Mouse (Mus musculus) cerebellum, postnatal 10 days (tissue): ENCODE data around the gene Snrpa1.

Experiments used
- DNase-seq, 2 experiments: peaks; one replicate each; pipeline ENCODE4 v3.0.0; 2021; ENCODE audit warnings: mixed read lengths in 2 of 2

The Snrpa1 gene

DNA sequence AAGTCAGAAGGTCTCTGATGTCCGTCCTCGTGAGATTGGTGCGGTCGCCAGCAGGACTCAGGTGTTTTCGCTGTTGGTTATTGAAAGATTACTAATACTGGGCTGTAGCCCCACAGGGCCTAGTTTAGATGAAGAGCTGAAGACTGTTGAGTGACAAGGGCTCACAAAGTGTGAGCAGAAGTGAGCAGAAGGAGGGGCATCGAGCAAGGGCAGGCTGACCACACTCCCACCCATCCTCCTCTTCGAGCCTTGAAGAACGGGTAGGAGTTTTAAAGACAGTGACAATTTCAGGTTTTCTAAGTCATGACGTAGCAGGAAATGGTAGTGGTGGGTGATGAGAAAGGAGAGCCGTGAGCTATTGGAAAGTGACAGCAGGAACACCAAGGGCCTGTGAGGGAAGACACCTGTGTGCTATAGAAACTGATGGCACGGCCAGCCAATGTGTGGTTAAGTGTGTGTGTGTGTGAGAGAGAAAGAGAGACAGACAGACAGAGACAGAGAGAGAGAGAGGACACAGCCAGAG, 57.1 kb downstream of the Snrpa1 start:
- DNase-seq = no peak

DNA sequence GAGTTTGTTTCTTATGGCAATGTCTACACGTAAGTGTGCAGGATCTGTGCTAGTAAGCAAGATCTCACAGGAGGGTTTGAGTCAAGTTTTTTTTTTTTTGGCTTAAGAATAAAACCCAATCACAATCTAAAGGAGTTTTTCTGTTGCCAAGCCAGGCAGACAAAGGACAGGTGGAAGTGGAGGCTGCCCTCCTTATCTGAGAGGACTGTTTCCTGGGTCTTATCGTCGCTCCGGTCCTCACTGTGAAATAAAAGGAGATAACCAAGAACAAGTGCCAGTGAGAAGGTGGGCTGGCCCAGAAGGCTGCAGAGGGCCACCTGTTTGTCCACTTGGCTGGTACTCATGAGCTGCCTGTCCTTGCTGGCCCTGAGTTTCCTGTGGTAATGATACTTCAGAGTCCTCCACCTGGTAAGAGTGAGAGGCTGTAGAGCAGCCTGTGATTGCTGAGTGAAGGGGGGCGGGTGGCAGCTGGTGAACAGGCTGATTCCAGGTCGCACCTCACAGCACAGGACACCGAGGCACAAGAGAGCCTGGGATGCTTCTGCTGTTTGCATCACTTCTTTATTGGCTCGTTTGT, 58.2 kb downstream of the Snrpa1 start:
- DNase-seq = no peak

DNA sequence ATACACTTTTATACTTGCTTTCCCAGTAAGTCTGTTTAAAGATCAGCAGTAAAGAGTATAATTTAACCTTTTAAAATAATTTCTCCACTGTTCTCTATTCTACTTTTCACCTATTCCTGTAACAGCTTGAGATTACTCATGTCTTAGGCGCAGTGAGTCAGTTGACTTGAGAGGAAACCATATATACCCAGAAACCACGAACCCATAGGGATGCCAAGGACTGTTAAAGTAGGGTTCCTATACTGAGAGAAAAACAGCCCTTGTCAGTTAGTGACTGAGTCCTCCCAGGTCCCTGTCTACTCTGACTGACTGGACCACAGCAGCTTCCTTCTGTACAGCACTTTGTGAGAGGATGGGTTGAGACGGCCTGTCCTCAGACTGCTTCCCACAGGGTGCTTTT, 59.2 kb downstream of the Snrpa1 start:
- no peak for DNase-seq

DNA sequence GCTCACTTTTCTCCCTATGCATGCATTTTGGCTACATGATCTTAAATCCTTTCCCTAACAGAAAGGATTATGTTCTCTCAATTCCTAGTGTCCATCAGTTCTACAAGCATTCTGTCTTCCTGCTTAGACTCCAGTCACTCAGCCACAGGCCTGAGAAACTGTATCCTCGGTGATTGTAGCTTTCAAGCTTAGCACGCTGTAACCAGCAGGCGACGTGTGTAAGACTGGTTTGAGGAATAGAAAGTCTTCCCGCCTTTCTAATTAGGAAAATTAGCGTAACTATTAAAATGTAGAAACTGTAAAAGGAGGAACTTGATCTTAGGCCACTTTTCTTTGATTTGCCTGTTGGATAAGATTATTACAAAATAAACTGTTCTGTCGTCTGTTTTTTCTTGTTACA, 60.0 kb downstream of the Snrpa1 start:
- DNase-seq = no peak

DNA sequence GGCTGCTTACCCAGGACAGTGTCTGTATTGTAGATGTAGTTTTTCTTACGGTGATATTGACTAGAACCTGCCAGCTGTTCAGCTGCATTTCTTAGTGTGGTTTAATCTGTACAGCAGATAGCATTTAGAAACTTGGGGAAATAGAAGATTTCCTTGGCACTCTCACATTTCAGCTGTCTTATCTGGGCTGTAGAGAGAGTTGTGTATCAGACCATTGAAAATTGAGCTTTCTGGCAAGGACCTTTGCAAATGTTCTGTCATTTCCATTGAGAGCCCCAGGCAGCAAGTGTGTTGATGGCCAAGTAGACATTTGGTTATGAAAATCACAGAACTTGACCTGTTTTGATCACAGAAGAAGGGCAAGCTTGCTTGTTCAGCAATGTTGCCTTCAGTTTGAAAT, 61.3 kb downstream of the Snrpa1 start:
- DNase-seq = peak; percentile 74 to 78

DNA sequence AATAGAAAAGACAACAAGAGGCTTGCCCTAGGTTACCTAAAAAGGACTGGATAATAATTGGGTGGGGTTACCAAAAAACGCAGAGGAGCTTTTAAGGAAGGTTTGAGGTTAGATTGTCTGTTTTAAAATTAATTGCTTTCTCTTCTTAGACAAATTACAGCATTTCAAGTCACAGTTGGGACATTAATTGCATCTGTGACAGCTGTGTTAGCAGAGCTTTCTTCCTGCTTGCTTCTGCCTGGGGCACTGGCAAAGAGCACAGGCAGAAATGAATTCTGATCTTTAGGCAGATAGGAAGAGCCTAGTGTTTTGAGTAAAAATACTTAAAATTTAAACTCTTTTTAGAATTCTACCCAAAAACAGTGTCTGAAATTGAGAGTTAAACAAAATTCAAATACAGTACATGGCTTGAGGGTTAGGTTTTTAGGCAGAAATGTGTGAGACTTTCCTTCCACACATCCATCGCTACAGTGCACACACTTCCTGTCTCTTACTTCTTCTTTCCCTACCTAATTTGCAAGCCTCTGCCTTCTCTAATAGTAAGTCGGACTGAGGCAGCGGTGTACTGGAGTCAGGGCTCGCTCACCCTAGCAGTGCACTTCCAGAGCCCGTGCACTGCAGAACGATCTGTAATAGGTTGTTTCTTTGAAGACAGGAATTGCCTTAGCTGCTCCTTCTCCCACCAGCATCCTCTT, 62.0 kb downstream of the Snrpa1 start:
- no peak for DNase-seq
